Mouse (Mus musculus) bone marrow macrophage, adult 2 months (primary cell): ENCODE measurements around the gene Dalrd3.

Source experiments
- CTCF ChIP-seq: IDR thresholded peaks from 2 replicates; pipeline ENCODE4 v1.5.1; 2012; ENCODE audit warnings: low read depth, mild to moderate bottlenecking, low read length, moderate library complexity
- POLR2A ChIP-seq: IDR thresholded peaks from 2 replicates; pipeline ENCODE4 v1.6.1; 2012; ENCODE audit warnings: mild to moderate bottlenecking, low read depth, low read length, borderline replicate concordance

- no peak for TF ChIP-seq POLR2A
- TF ChIP-seq CTCF: peak; percentile 30; the same call in 1 of the 2 replicates
Measured at GRCm38 (mm10) chr9:108573774-108574690, 4.3 kb downstream of the Dalrd3 start.
